Mouse (Mus musculus) hindbrain, embryonic 16.5 days (tissue): ENCODE measurements around the gene Tmem170b. TPM values are rescaled to one million over a fixed set of nuclear protein-coding genes. Genes with fewer than 3 reads are reported as not detected.

ENCODE experiments used
- ATAC-seq: fragments of 200-750 bp; cut with Nextera tagmentation; 2 replicates; pipeline ENCODE4 v1.8.0; 2017; ENCODE audit warnings: moderate TSS enrichment, moderate library complexity
- H3K27ac ChIP-seq: fragments of 300-500 bp; sonication (generic); 2 replicates; pipeline ENCODE4 v1.5.1; 2014; ENCODE audit warnings: low read depth, mild to moderate bottlenecking, control low read depth, low read length, moderate library complexity
- H3K27me3 ChIP-seq: fragments of 300-500 bp; sonication (generic); replicated peaks from 2 replicates; pipeline ENCODE4 v1.6.1; 2014; ENCODE audit warnings: low read length; ENCODE audit not compliant: control insufficient read depth, insufficient read depth
- H3K36me3 ChIP-seq: fragments of 300-500 bp; sonication (generic); 2 replicates; pipeline ENCODE4 v1.6.1; 2014; ENCODE audit warnings: mild to moderate bottlenecking, low read length, moderate library complexity, mixed read lengths; ENCODE audit not compliant: control insufficient read depth, insufficient read depth
- H3K4me1 ChIP-seq: fragments of 300-500 bp; sonication (generic); 2 replicates; pipeline ENCODE4 v1.6.1; 2014; ENCODE audit warnings: low read depth, low read length; ENCODE audit not compliant: control insufficient read depth, insufficient read depth
- H3K4me2 ChIP-seq: fragments of 300-500 bp; sonication (generic); 2 replicates; pipeline ENCODE4 v1.6.1; 2014; ENCODE audit warnings: mild to moderate bottlenecking, low read length, control low read depth, moderate library complexity
- H3K4me3 ChIP-seq: fragments of 300-500 bp; sonication (generic); 2 replicates; pipeline ENCODE4 v1.5.1; 2014; ENCODE audit warnings: mild to moderate bottlenecking, low read length, control low read depth, moderate library complexity
- H3K9ac ChIP-seq: fragments of 300-500 bp; sonication (generic); 2 replicates; pipeline ENCODE4 v1.6.1; 2014; ENCODE audit warnings: low read depth, mild to moderate bottlenecking, control low read depth, low read length, moderate library complexity
- H3K9me3 ChIP-seq: fragments of 300-500 bp; sonication (generic); 2 replicates; pipeline ENCODE4 v1.6.1; 2014; ENCODE audit warnings: mild to moderate bottlenecking, low read length, moderate library complexity; ENCODE audit not compliant: control insufficient read depth
- WGBS: fragments of 180-500 bp; shearing (Covaris S2); extraction: QIAGEN DNeasy Blood & Tissue Kit; methylation state at CpG from one replicate; pipeline ENCODE4 v1.1.7; 2014; 5-methylcytosine and 5-hydroxymethylcytosine counted together
- polyA plus RNA-seq: library from polyadenylated mRNA; unstranded; fragments of >200 nt; fragmentation: Nextera tagmentation; extraction: Ambion mirVana; gene quantifications from 2 replicates; pipeline ENCODE4 v1.2.1, GENCODE M21; 2015

Tmem170b gene
- polyA plus RNA-seq, 1 experiment from 2014 or later = 40.4 TPM

GRCm38 (mm10) chr13:41607589-41607988 is 1.9 kb downstream of the Tmem170b start:
- WGBS = 57% methylated on average over 3 of the region's 3 CpGs
- H3K9me3 ChIP-seq = no peaks in the 10 kb centered on the region
- no peak overlapping the region for H3K27ac ChIP-seq
- H3K36me3 ChIP-seq = no peaks in the 10 kb centered on the region
- H3K27me3 ChIP-seq = no peaks in the 10 kb centered on the region
- H3K4me1 ChIP-seq = peaks cover 28% of the 10 kb centered on the region
- ATAC-seq = no peak
- peak overlapping the region; percentile 3; the same call in 1 of the 2 replicates for H3K9ac ChIP-seq
- peak overlapping the region; percentile 81 for H3K4me2 ChIP-seq
- H3K4me3 ChIP-seq = peak overlapping the region; percentile 94

- ATAC-seq = no peak
- peaks cover 28% of the 10 kb centered on the region for H3K4me1 ChIP-seq
- H3K4me2 ChIP-seq = no peak overlapping the region
- H3K9me3 ChIP-seq = no peaks in the 10 kb centered on the region
- no peak overlapping the region for H3K4me3 ChIP-seq
- no peak overlapping the region for H3K9ac ChIP-seq
- H3K27ac ChIP-seq = no peak overlapping the region
- no peaks in the 10 kb centered on the region for H3K27me3 ChIP-seq
- WGBS = 57% methylated on average over 2 of the region's 2 CpGs
- no peaks in the 10 kb centered on the region for H3K36me3 ChIP-seq
Measured at GRCm38 (mm10) chr13:41608559-41608958, 2.9 kb downstream of the Tmem170b start.

GRCm38 (mm10) chr13:41611046-41611445 is 5.3 kb downstream of the Tmem170b start:
- peaks cover 32% of the 10 kb centered on the region for H3K4me1 ChIP-seq
- H3K4me2 ChIP-seq = no peak overlapping the region
- no peaks in the 10 kb centered on the region for H3K27me3 ChIP-seq
- no peak overlapping the region for H3K4me3 ChIP-seq
- no peak overlapping the region for H3K27ac ChIP-seq
- no peak for ATAC-seq
- H3K9ac ChIP-seq = no peak overlapping the region
- H3K9me3 ChIP-seq = no peaks in the 10 kb centered on the region
- WGBS = 91% methylated on average over 1 of the region's 1 CpGs
- H3K36me3 ChIP-seq = no peaks in the 10 kb centered on the region

- Histone ChIP-seq H3K36me3 (no peaks in the 10 kb centered on the region), H3K27ac (no peak overlapping the region), H3K4me2 (no peak overlapping the region), H3K4me3 (no peak overlapping the region), H3K9me3 (no peaks in the 10 kb centered on the region), H3K27me3 (no peaks in the 10 kb centered on the region), H3K4me1 (peaks cover 7% of the 10 kb centered on the region; the same call in 1 of the 2 replicates), H3K9ac (no peak overlapping the region)
- ATAC-seq = no peak
- WGBS = 67% methylated on average over 2 of the region's 2 CpGs
Measured at GRCm38 (mm10) chr13:41614539-41614938, 8.8 kb downstream of the Tmem170b start.

- H3K4me3 ChIP-seq = no peak overlapping the region
- H3K9me3 ChIP-seq = no peaks in the 10 kb centered on the region
- H3K36me3 ChIP-seq = no peaks in the 10 kb centered on the region
- peaks cover 7% of the 10 kb centered on the region; the same call in 1 of the 2 replicates for H3K4me1 ChIP-seq
- H3K4me2 ChIP-seq = no peak overlapping the region
- 25% methylated on average over 5 of the region's 5 CpGs for WGBS
- no peak overlapping the region for H3K27ac ChIP-seq
- ATAC-seq = no peak
- no peaks in the 10 kb centered on the region for H3K27me3 ChIP-seq
- no peak overlapping the region for H3K9ac ChIP-seq
Measured at GRCm38 (mm10) chr13:41614982-41615381, 9.3 kb downstream of the Tmem170b start.

GRCm38 (mm10) chr13:41619470-41619869 is 13.8 kb downstream of the Tmem170b start:
- ATAC-seq = no peak
- 94% methylated on average over 4 of the region's 4 CpGs for WGBS

DNA sequence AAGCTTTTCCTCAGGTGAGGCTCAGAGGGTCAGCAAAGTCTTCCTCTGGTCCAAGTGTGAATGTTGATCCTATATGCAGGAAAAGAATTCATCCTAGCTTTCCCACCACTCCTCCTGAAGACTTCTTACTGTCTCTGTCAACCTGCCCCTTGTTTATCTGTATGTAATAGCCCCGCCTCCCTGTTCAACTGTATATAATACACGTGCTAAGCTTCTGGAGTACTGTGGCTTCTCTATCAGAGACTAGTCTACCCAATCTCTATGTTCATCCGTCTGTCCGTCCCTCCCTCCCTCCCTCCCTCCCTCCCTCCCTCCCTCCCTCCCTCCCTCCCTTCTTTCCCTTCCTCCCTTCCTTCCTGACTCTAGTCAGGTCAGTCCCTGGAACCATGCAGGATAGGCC is 14.4 kb downstream of the Tmem170b start:
- 85% methylated on average over 4 of the region's 4 CpGs for WGBS
- Histone ChIP-seq H3K4me3 (no peak overlapping the region), H3K9ac (no peak overlapping the region), H3K4me2 (no peak overlapping the region), H3K36me3 (no peaks in the 10 kb centered on the region), H3K9me3 (no peaks in the 10 kb centered on the region), H3K27ac (no peak overlapping the region), H3K27me3 (no peaks in the 10 kb centered on the region), H3K4me1 (no peaks in the 10 kb centered on the region)
- no peak for ATAC-seq

More at GRCm38 (mm10) chr13:41619470-41619869, 13.8 kb downstream of the Tmem170b start:
- H3K4me1 ChIP-seq = peaks cover 4% of the 10 kb centered on the region; the same call in 1 of the 2 replicates
- H3K9me3 ChIP-seq = no peaks in the 10 kb centered on the region
- no peak overlapping the region for H3K4me2 ChIP-seq
- no peaks in the 10 kb centered on the region for H3K27me3 ChIP-seq
- no peak overlapping the region for H3K4me3 ChIP-seq
- no peak overlapping the region for H3K27ac ChIP-seq
- H3K36me3 ChIP-seq = no peaks in the 10 kb centered on the region
- H3K9ac ChIP-seq = no peak overlapping the region

DNA sequence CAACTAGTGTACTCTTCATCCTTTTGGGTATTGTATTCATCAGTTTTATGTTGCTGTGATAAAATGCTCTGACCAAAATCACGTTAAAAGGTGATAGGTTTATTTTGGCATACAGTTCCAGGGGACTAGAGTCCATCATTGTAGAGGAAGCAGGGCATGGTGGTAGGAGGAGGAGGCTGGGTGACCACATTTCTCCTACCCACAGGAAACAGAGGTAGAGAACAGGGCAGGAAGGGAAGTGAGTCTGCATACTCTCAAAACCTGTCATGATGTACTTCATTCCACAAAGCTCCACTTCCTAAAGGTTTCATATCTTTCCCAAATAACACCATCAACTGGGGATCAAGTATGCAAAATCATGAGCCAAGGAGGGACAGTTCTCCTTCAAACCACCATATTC is 18.4 kb downstream of the Tmem170b start:
- no peaks in the 10 kb centered on the region for H3K9me3 ChIP-seq

DNA sequence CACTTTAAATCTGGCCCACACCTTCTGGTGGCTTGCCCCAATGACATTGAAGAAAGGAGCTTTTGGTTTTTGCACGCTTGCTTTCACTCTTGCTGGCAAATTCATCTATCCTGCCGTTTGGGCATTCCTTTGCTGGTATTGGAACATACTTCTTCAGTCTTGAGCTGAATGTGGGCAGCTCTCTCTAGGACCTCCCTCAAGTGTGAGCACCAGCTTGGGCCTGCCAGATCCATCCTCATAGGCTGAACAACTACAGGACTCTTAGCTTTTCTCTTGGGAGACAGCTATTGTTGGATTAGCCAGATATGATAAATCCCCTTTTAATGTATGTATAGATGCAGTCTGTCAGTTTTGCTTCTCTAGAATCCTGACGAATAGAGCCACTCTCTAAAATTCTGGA is 19.5 kb downstream of the Tmem170b start:
- no peak overlapping the region for H3K4me3 ChIP-seq
- no peak overlapping the region for H3K4me2 ChIP-seq
- 85% methylated on average over 3 of the region's 3 CpGs for WGBS
- no peak overlapping the region for H3K9ac ChIP-seq
- no peaks in the 10 kb centered on the region for H3K9me3 ChIP-seq
- no peaks in the 10 kb centered on the region for H3K27me3 ChIP-seq
- no peak for ATAC-seq
- H3K36me3 ChIP-seq = no peaks in the 10 kb centered on the region
- H3K4me1 ChIP-seq = peaks cover 8% of the 10 kb centered on the region
- no peak overlapping the region for H3K27ac ChIP-seq

More for the DNA sequence above, 18.4 kb downstream of the Tmem170b start:
- Histone ChIP-seq H3K27me3 (no peaks in the 10 kb centered on the region), H3K36me3 (no peaks in the 10 kb centered on the region), H3K27ac (no peak overlapping the region), H3K4me3 (no peak overlapping the region), H3K4me1 (peaks cover 8% of the 10 kb centered on the region), H3K9ac (no peak overlapping the region), H3K4me2 (no peak overlapping the region)
- no peak for ATAC-seq
- 94% methylated on average over 1 of the region's 1 CpGs for WGBS
